Mouse (Mus musculus): Measurements from ENCODE around the gene Snd1.

GRCm38 (mm10) chr6:28514195-28514594 lies 39.3 kb downstream of the Snd1 start:
- no peak for TF ChIP-seq CTCF (IDR thresholded peaks at IDR 0.05; ENCODE audit: low read depth, low read length)
- no peak for TF ChIP-seq POLR2A (IDR thresholded peaks at IDR 0.05; ENCODE audit: borderline replicate concordance, low read depth, low read length)
